Mouse (Mus musculus): ENCODE data around the gene Gjb1. TPM values are rescaled to one million over a fixed set of nuclear protein-coding genes. Genes with fewer than 3 reads are reported as not detected.

Gjb1 gene
- polyA plus RNA-seq, 1 experiment from 2014 or later, result 0.15 TPM

DNA sequence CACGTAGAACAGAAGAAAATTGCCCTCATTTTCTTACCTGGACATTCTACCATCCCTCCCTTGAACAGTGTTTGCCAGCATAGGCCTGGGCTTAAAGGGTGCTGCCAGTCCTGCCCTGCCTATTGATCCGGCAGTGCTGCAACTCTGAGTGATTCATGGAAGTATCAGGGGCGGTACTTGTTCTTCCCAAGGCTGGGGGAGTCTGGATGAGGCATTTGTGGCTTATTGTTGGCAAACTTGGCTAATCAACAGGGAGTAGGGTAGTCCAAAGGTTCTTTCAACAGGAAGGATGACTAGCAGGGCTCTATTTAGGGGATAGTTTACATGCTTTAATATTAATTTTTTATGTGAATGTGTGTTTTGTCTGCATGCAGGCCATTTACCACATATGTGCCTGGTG is 5.6 kb upstream of the Gjb1 start:
- ATAC-seq (ENCODE audit: insufficient number of reproducible peaks, low FRiP score, low TSS enrichment, low read depth), result no peak
- Histone ChIP-seq H3K4me1 (no peaks in the 10 kb centered on the region), H3K4me3 (no peak overlapping the region), H3K27ac (no peak overlapping the region), H3K36me3 (no peaks in the 10 kb centered on the region), H3K9me3 (no peaks in the 10 kb centered on the region), H3K27me3 (no peaks in the 10 kb centered on the region), H3K4me2 (no peak overlapping the region), H3K9ac (no peak overlapping the region)
- WGBS, result 68% methylated on average over 3 of the region's 3 CpGs

DNA sequence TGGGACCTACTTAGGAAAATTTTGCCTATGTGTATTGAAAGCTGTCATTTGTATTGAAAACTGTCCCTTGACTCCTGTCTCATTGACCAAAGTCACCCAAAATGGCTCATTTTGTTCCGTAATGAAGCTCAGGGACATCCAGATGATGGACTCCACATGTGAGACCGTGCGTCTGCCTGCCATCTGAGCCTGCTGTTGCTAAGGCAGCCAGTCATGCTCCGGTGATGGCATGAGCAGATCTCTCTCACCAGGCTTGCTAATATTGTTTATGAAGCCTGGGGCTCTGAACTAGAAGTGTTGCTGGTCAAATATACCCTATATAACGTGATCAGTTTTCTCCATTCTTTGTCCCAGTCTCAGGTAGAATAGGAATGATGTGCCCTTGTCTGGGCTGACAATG is 3.2 kb upstream of the Gjb1 start:
- Histone ChIP-seq H3K4me1 (no peaks in the 10 kb centered on the region), H3K36me3 (no peaks in the 10 kb centered on the region), H3K4me2 (no peak overlapping the region), H3K9me3 (no peaks in the 10 kb centered on the region), H3K4me3 (no peak overlapping the region), H3K27me3 (no peaks in the 10 kb centered on the region), H3K27ac (no peak overlapping the region), H3K9ac (no peak overlapping the region)
- 65% methylated on average over 5 of the region's 5 CpGs for WGBS
- ATAC-seq (ENCODE audit: insufficient number of reproducible peaks, low FRiP score, low TSS enrichment, low read depth), result no peak

DNA sequence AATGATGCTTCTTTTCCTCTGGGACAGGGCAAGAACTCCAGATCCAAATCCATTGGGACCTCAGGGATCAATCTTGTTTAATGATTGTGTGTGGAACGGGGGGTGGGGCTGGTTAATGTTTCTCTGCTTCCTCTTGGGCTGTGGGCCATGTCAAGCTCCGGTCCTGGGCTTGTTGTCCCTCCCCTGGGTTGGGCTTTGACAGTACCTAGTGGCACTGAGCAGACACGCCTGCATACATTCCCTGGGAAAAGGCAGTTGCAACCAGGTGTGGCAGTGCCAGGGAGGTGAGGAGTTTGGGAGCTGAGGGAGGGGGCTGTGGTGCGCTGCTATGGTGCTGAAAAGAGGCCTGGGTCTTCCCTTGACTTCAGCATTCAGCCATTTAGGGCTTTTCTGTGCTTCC is 898 bp downstream of the Gjb1 start:
- no peak for ATAC-seq (ENCODE audit: insufficient number of reproducible peaks, low FRiP score, low TSS enrichment, low read depth)
- Histone ChIP-seq H3K4me1 (no peaks in the 10 kb centered on the region), H3K36me3 (no peaks in the 10 kb centered on the region), H3K4me2 (no peak overlapping the region), H3K27ac (no peak overlapping the region), H3K4me3 (no peak overlapping the region), H3K27me3 (peaks cover 20% of the 10 kb centered on the region), H3K9me3 (no peaks in the 10 kb centered on the region), H3K9ac (no peak overlapping the region)
- WGBS, result 67% methylated on average over 4 of the region's 4 CpGs

DNA sequence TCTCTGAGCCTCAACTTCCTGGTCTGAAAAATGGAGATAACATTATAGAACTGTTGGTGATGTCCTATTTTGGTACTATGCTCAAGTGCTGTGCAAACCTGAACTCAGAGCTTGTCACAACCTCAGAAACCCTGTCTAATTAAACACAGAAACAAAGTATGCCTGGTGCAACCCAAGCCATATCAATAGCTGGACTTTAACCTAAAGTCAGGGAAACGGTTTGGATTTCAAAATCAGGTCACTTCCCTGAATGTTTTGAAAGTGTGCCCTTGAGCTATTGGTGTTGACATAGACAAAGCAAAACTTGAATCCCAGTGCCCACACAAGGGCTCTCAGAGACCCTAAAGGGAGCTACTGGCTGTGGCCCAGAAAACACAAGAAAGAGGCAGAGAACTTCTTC is 3.6 kb downstream of the Gjb1 start:
- WGBS, result 53% methylated on average over 1 of the region's 1 CpGs
- ATAC-seq (ENCODE audit: insufficient number of reproducible peaks, low FRiP score, low TSS enrichment, low read depth), result no peak
- Histone ChIP-seq H3K36me3 (no peaks in the 10 kb centered on the region), H3K27me3 (peaks cover 47% of the 10 kb centered on the region), H3K4me1 (no peaks in the 10 kb centered on the region), H3K4me2 (no peak overlapping the region), H3K4me3 (no peak overlapping the region), H3K9ac (no peak overlapping the region), H3K27ac (no peak overlapping the region), H3K9me3 (no peaks in the 10 kb centered on the region)

DNA sequence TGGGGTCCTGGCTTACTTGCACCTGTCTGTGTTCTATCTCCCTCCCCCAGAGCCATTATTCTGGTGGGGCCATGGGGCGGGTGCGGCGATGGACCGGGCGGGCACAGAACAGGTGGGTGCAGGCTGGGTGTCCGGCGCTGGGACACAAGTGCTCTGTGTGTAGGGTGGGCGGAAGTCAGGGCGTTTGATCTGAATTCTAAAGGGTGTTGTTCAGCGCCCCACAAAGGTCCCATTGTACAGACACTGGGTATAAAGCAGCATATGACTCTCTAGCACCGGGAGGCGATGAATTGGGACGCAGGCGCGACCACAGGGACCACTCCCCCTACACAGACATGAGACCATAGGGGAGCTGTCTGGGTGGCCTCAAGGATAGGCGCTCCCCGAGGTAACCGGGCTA is 7.3 kb downstream of the Gjb1 start:
- Histone ChIP-seq H3K36me3 (no peaks in the 10 kb centered on the region), H3K9me3 (no peaks in the 10 kb centered on the region), H3K27me3 (peaks cover 74% of the 10 kb centered on the region), H3K27ac (no peak overlapping the region), H3K4me1 (no peaks in the 10 kb centered on the region), H3K9ac (no peak overlapping the region), H3K4me3 (no peak overlapping the region), H3K4me2 (no peak overlapping the region)
- 38% methylated on average over 18 of the region's 18 CpGs for WGBS
- no peak for ATAC-seq (ENCODE audit: insufficient number of reproducible peaks, low FRiP score, low TSS enrichment, low read depth)

DNA sequence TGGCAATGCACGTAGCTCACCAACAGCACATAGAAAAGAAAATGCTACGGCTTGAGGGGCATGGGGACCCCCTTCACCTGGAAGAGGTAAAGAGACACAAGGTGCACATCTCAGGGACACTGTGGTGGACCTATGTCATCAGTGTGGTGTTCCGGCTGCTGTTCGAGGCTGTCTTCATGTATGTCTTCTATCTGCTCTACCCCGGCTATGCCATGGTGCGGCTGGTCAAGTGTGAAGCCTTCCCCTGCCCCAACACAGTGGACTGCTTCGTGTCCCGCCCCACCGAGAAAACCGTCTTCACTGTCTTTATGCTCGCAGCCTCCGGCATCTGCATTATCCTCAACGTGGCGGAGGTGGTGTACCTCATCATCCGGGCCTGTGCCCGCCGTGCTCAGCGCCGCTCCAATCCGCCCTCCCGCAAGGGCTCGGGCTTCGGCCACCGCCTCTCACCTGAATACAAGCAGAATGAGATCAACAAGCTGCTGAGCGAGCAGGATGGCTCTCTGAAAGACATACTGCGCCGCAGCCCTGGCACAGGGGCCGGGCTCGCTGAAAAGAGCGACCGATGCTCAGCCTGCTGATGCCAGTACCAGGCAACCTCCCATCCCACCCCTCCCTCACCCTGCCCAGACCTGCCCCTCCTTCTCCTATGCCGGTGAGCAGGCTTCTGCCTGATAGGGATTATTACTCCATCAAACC is 8.4 kb downstream of the Gjb1 start:
- H3K9me3 ChIP-seq, result no peaks in the 10 kb centered on the region
- H3K4me1 ChIP-seq, result no peaks in the 10 kb centered on the region
- no peaks in the 10 kb centered on the region for H3K36me3 ChIP-seq
- H3K4me3 ChIP-seq, result peak overlapping the region; percentile 22
- WGBS, result 26% methylated on average over 30 of the region's 32 CpGs
- no peak overlapping the region for H3K9ac ChIP-seq
- no peak for ATAC-seq (ENCODE audit: insufficient number of reproducible peaks, low FRiP score, low TSS enrichment, low read depth)
- H3K27me3 ChIP-seq, result peaks cover 68% of the 10 kb centered on the region
- H3K27ac ChIP-seq, result no peak overlapping the region
- H3K4me2 ChIP-seq, result peak overlapping the region; percentile 40

DNA sequence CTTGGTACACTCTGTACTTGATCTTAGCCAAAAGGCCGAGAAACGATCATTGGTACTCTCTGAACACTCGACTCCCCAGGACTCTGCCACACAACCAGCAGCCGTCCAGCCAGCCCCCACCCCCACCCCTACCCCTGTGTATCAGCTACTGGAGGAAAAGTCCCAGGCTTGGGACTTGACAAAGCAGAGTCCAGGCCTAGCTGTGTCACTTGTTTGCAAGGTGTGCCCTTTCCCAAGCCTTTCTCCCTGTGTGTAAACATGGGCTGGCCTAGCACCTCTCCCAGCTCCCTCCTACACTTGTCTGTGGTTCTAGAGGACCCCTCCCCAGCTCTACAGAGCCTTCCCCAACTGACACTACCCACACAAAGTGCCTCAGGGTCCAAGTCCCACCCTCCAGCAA is 10.0 kb downstream of the Gjb1 start:
- Histone ChIP-seq H3K9me3 (no peaks in the 10 kb centered on the region), H3K36me3 (no peaks in the 10 kb centered on the region), H3K4me1 (no peaks in the 10 kb centered on the region), H3K27me3 (peaks cover 61% of the 10 kb centered on the region), H3K4me2 (no peak overlapping the region), H3K4me3 (no peak overlapping the region), H3K9ac (no peak overlapping the region), H3K27ac (no peak overlapping the region)
- WGBS, result 42% methylated on average over 4 of the region's 4 CpGs
- no peak for ATAC-seq (ENCODE audit: insufficient number of reproducible peaks, low FRiP score, low TSS enrichment, low read depth)

DNA sequence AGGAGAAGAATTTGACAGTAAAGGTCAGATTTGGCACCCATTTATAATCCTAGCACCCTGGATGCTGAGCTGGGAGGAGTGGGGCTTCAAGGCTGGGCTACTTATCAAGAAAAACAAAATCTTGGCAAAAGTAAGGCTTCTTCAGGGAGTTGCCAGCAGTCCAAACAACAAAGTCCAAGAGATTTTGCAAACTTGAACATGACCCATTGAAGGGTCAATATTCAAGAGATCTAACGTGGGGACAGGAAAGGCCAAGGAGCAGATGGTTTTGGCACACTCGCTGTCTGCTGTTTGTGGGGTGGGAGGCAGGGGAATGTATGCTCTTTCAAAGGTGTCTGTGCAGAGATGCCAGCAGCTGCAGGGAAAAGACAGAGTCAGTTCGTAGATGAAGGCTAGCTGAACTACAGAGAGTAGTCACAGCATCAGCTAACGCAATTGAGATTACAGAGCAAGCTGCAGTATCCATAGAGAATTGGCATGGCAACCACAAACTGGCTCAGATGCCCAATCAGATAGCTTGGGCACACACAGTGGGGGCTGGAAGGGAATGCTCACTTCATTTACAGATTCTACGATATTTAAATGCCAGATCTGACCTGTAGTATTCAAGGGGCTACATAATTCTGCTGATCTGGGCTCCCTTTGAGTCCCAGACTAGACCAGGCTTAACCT is 12.8 kb downstream of the Gjb1 start:
- ATAC-seq (ENCODE audit: insufficient number of reproducible peaks, low FRiP score, low TSS enrichment, low read depth), result no peak
- 73% methylated on average over 5 of the region's 5 CpGs for WGBS
- Histone ChIP-seq H3K4me3 (no peak overlapping the region), H3K9ac (no peak overlapping the region), H3K9me3 (no peaks in the 10 kb centered on the region), H3K36me3 (no peaks in the 10 kb centered on the region), H3K27me3 (peaks cover 34% of the 10 kb centered on the region), H3K4me2 (no peak overlapping the region), H3K4me1 (no peaks in the 10 kb centered on the region), H3K27ac (no peak overlapping the region)

DNA sequence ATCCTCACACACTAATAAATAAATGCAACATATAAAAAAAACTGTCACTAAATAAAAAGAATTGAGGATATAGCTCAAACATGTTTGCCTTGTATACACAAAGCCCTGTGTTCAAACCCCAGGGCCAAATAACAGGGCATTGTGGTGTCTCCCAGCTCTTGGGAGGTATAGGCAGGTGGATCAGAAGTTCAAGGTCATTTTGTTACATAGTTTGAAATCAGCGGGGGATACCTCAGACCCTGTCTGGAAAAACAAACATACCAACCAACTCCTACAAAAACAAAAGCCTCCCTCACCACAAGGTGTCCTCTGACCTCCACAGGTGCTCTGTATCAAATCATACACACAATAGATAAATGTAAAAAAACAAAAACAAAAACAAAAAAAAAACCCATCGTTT is 18.2 kb downstream of the Gjb1 start:
- no peaks in the 10 kb centered on the region for H3K4me1 ChIP-seq
- H3K9ac ChIP-seq, result no peak overlapping the region
- peaks cover 29% of the 10 kb centered on the region for H3K27me3 ChIP-seq
- WGBS, result 61% methylated on average over 2 of the region's 2 CpGs
- H3K9me3 ChIP-seq, result no peaks in the 10 kb centered on the region
- H3K4me2 ChIP-seq, result no peak overlapping the region
- no peak overlapping the region for H3K27ac ChIP-seq
- no peak for ATAC-seq (ENCODE audit: insufficient number of reproducible peaks, low FRiP score, low TSS enrichment, low read depth)
- H3K4me3 ChIP-seq, result no peak overlapping the region
- H3K36me3 ChIP-seq, result no peaks in the 10 kb centered on the region

DNA sequence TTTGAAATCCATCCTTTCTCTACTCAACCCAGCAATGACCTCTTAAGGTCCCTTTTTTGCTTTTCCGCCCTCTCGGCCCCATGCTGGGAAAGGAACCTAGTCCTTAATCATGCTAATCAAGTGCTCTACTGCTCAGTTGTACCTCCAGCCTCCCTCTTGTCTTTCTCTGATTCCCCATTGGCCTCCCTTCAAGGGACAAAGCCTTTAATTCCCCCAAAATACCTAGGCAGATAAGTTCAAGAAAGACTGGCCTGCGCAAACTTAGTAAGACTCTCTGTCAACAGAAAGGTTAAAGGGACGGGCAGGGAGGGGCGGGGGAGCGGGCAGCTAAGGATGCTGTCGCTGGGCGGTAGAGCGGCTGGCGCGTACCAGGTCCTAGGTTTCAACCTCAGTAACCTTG is 20.3 kb downstream of the Gjb1 start:
- H3K4me1 ChIP-seq, result no peaks in the 10 kb centered on the region
- no peak overlapping the region for H3K27ac ChIP-seq
- no peak overlapping the region for H3K4me2 ChIP-seq
- H3K9me3 ChIP-seq, result no peaks in the 10 kb centered on the region
- H3K27me3 ChIP-seq, result peaks cover 29% of the 10 kb centered on the region
- no peaks in the 10 kb centered on the region for H3K36me3 ChIP-seq
- 38% methylated on average over 11 of the region's 11 CpGs for WGBS
- no peak for ATAC-seq (ENCODE audit: insufficient number of reproducible peaks, low FRiP score, low TSS enrichment, low read depth)
- H3K4me3 ChIP-seq, result no peak overlapping the region
- H3K9ac ChIP-seq, result no peak overlapping the region

DNA sequence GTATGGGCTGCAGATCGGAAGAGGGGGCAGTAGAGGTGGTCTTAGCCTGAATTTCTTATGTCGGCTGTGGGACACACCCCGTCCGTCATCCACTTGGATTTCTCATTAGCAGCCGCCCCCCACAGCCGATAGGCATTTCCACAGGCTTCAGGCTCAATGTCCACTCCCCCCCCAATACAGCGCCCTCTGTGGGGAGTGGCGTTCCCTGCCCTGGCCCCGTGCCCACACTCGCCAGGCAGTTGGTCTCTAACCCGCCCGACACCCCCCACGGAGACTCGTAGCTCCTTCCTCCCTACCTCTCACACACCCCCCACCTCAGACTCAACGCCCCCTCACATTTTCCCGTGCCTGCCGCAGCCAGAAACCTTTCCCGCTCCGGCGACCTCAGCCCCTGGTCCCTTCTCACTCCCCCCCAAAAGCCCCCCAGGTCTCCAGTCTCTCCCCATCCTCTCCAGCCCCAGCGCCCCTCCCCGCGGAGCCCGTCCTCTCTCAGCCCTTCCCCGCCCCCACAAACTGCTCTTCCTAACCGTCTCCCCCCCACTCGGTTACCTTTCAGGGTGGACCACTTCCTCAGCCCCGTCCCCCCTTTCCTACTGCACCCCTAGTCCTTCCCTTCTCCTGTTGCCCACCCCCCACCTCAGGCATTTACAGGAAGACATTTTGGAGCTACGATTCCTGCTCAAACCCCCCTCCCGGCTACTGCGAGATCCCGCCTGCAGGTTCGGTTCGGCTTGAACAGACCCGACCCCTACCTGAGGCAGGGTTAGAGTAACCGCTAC is 43.0 kb downstream of the Gjb1 start:
- Histone ChIP-seq H3K4me2 (peak overlapping the region; percentile 56), H3K4me1 (peaks cover 14% of the 10 kb centered on the region), H3K9ac (peak overlapping the region; percentile 45), H3K27ac (peak overlapping the region; percentile 68; the same call in 1 of the 2 replicates), H3K9me3 (no peaks in the 10 kb centered on the region), H3K27me3 (peaks cover 3% of the 10 kb centered on the region; the same call in 1 of the 2 replicates), H3K36me3 (peaks cover 8% of the 10 kb centered on the region; the same call in 1 of the 2 replicates), H3K4me3 (peak overlapping the region; percentile 55)
- 29% methylated on average over 34 of the region's 36 CpGs for WGBS
- no peak for ATAC-seq (ENCODE audit: insufficient number of reproducible peaks, low FRiP score, low TSS enrichment, low read depth)

Measured in limb, embryonic 15.5 days (tissue).